Mouse (Mus musculus) liver, embryonic 14.5 days (tissue): ENCODE measurements at regions not wholly inside any gene's neighbourhood (a gene's known extent, or its start where the extent isn't known, plus 50 kb on each side); places are given as distances from the start of the nearest gene placed in this dataset.

ENCODE experiments used
- ATAC-seq: fragments of 200-750 bp; cut with Nextera tagmentation; 2 replicates; pipeline ENCODE4 v1.8.0; 2017; ENCODE audit warnings: moderate number of reproducible peaks, mild to moderate bottlenecking, moderate library complexity; ENCODE audit not compliant: insufficient read depth
- DNase-seq, 3 experiments: peaks; one replicate each; pipeline ENCODE4 v3.0.0-alpha.2; 2012 to 2013; ENCODE audit warnings: low read depth in 3 of 3, low spot score in 3 of 3
- H3K27ac ChIP-seq: fragments of 300-500 bp; sonication (generic); 2 replicates; pipeline ENCODE4 v1.5.1; 2014; ENCODE audit warnings: moderate library complexity, mild to moderate bottlenecking, control low read depth, inconsistent platforms
- H3K27me3 ChIP-seq: fragments of 300-500 bp; sonication (generic); 2 replicates; pipeline ENCODE4 v1.6.1; 2014; ENCODE audit warnings: mild to moderate bottlenecking, low read length, moderate library complexity; ENCODE audit not compliant: control insufficient read depth, insufficient read depth
- H3K36me3 ChIP-seq: fragments of 300-500 bp; sonication (generic); replicated peaks from 2 replicates; pipeline ENCODE4 v1.6.1; 2014; ENCODE audit warnings: low read depth; ENCODE audit not compliant: control insufficient read depth, insufficient read depth
- H3K4me1 ChIP-seq, 2 experiments: fragments of 200-500 bp in 1 of 2; fragments of 300-500 bp in 1 of 2; sonication (generic) in 1 of 2; replicated peaks; 2 replicates each; pipeline ENCODE4 v1.6.1; 2012 to 2014; ENCODE audit warnings: antibody characterized with exemption in 1 of 2, inconsistent platforms in 1 of 2, low read length in 1 of 2; ENCODE audit not compliant: control insufficient read depth in 2 of 2, insufficient read depth in 2 of 2
- H3K4me2 ChIP-seq: fragments of 300-500 bp; sonication (generic); 2 replicates; pipeline ENCODE4 v1.6.1; 2014; ENCODE audit warnings: low read depth, mild to moderate bottlenecking, control low read depth, moderate library complexity
- H3K4me3 ChIP-seq, 2 experiments: fragments of 200-500 bp in 1 of 2; fragments of 300-500 bp in 1 of 2; sonication (generic) in 1 of 2; 2 replicates each; pipeline ENCODE4 v1.5.1; 2012 to 2014; ENCODE audit warnings: low read depth in 2 of 2, low read length in 2 of 2, mild to moderate bottlenecking in 2 of 2, control low read depth in 1 of 2, inconsistent platforms in 1 of 2, moderate library complexity in 1 of 2; ENCODE audit not compliant: insufficient read depth in 1 of 2
- H3K9ac ChIP-seq: fragments of 300-500 bp; sonication (generic); replicated peaks from 2 replicates; pipeline ENCODE4 v1.6.1; 2014; ENCODE audit warnings: mild to moderate bottlenecking, control low read depth, moderate library complexity
- H3K9me3 ChIP-seq: fragments of 300-500 bp; sonication (generic); 2 replicates; pipeline ENCODE4 v1.6.1; 2016; ENCODE audit warnings: low read length, mixed read lengths; ENCODE audit not compliant: control insufficient read depth
- CTCF ChIP-seq: IDR thresholded peaks from 2 replicates; pipeline ENCODE4 v1.5.1; 2016; ENCODE audit warnings: antibody characterized with exemption, low read depth, control low read depth
- EP300 ChIP-seq: IDR thresholded peaks from 2 replicates; pipeline ENCODE4 v1.6.1; 2016; ENCODE audit warnings: antibody characterized with exemption, low read depth
- WGBS: fragments of 180-500 bp; shearing (Covaris S2); extraction: QIAGEN DNeasy Blood & Tissue Kit; methylation state at CpG from one replicate; pipeline ENCODE4 v1.1.7; 2014; ENCODE audit not compliant: insufficient replicate concordance; 5-methylcytosine and 5-hydroxymethylcytosine counted together

DNA sequence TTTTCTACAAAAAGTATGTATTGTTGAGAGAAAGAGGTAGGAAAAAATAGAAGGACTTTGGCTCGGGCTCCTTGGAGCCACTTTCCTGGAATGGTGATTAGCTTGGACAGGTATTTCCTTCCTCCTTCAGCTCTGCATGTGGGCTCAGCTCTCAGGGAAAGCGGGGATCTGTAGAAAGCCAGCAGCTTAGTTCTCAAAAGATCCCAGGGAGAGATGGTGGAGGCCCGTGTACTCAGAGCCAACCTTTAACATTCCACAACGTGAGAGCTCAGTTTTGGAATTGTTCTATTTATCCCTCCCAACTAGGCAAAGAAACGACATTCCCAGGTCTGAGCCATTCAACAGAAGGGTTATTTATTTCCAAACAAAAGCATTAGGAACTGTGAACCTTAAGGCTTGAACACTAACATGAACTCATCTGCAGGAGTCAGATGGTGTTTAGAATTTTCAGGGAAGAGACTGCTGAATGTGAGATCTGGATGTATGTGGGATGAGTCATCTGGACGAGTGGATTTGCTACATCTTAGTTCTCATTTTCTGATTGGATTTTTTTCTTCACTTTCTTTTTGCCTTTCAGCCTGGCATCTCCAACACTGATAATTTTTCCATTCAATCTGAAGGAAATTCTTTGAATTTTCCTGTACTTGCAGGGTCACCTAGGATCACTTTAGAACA is 428.6 kb upstream of the Tnp1 start:
- no peak overlapping the region for H3K4me3 ChIP-seq
- WGBS: 34% methylated on average over 6 of the region's 6 CpGs
- H3K36me3 ChIP-seq: no peaks in the 10 kb centered on the region
- no peak overlapping the region for H3K9ac ChIP-seq
- no peak for DNase-seq
- no peaks in the 10 kb centered on the region for H3K4me1 ChIP-seq
- H3K27ac ChIP-seq: no peak overlapping the region
- ATAC-seq: no peak
- no peak overlapping the region for H3K4me2 ChIP-seq
- TF ChIP-seq CTCF (no peak), EP300 (no peak)
- no peaks in the 10 kb centered on the region for H3K27me3 ChIP-seq
- no peaks in the 10 kb centered on the region for H3K9me3 ChIP-seq

DNA sequence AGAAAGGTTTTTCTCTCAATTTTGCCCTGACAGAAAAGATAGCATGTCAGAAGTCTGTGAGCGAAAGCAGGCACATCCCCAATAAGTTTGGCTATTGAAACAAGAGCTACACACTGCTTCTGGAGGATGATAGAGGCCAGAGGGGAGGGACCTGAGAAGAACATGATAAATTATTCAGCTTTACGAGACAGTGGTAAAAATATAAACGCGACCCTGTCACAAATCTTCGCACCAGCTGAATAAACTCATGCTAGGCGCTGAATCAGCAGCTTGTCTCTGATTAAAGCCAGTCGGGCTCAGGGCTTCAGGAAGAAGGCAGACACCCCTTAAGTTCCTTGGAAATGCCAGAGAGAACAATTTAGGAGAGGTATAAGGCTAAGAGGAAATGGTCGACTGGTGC is 422.7 kb upstream of the Tnp1 start:
- ATAC-seq (no peak), DNase-seq (no peak)
- no peak overlapping the region for H3K27ac ChIP-seq
- 57% methylated on average over 8 of the region's 8 CpGs for WGBS
- H3K4me2 ChIP-seq: no peak overlapping the region
- H3K36me3 ChIP-seq: no peaks in the 10 kb centered on the region
- no peaks in the 10 kb centered on the region for H3K27me3 ChIP-seq
- no peak overlapping the region for H3K9ac ChIP-seq
- TF ChIP-seq EP300: no peak
- no peak for TF ChIP-seq CTCF
- no peak overlapping the region for H3K4me3 ChIP-seq
- no peaks in the 10 kb centered on the region for H3K4me1 ChIP-seq
- H3K9me3 ChIP-seq: no peaks in the 10 kb centered on the region

DNA sequence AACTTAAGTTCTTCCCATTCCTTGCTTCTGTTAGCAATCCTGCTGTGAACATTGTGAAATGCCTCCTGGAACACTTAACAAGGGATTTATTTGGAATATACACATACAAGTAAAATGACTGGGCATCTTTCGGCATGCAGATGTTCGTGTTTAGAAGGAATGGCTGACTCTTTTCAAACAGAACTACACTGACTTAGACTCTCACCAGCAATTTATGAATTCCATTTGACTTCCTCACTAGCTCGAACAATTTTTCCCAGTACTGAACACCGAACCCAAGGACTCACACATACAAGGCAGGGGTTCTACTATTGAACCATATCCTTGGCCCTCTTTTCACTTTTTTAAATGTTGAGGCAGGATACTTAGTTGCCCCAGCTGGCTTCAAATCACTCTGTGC is 412.4 kb upstream of the Tnp1 start:
- no peak for TF ChIP-seq EP300
- no peak for TF ChIP-seq CTCF
- H3K4me3 ChIP-seq: no peak overlapping the region
- H3K27ac ChIP-seq: no peak overlapping the region
- H3K9me3 ChIP-seq: no peaks in the 10 kb centered on the region
- no peak overlapping the region for H3K9ac ChIP-seq
- ATAC-seq (no peak), DNase-seq (no peak)
- H3K36me3 ChIP-seq: no peaks in the 10 kb centered on the region
- no peak overlapping the region for H3K4me2 ChIP-seq
- no peaks in the 10 kb centered on the region for H3K27me3 ChIP-seq
- H3K4me1 ChIP-seq: no peaks in the 10 kb centered on the region
- WGBS: 67% methylated on average over 4 of the region's 4 CpGs

DNA sequence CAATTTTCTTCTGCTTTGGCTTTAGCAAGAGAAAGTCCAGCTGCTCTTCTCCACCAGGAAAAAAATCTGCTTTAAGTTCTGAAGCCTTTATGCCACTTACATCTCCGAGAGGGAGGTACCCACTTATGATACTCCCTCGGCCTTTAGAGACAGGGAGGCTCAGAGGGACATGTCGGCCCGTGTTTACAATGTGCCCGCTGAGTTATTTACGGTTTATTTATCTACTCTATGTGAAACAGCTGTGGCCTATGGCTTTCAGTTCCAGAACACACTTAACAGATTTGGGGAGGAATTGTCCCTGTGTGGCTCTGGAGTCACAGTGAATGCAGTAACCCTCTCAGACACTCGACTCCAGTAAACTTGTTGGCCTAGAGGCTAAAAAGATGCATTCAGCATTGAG is 409.3 kb upstream of the Tnp1 start:
- ATAC-seq: no peak
- H3K27me3 ChIP-seq: no peaks in the 10 kb centered on the region
- H3K27ac ChIP-seq: no peak overlapping the region
- H3K4me3 ChIP-seq: no peak overlapping the region
- no peaks in the 10 kb centered on the region for H3K9me3 ChIP-seq
- WGBS: 51% methylated on average over 7 of the region's 7 CpGs
- no peak for DNase-seq
- H3K4me1 ChIP-seq: no peaks in the 10 kb centered on the region
- H3K9ac ChIP-seq: no peak overlapping the region
- H3K4me2 ChIP-seq: no peak overlapping the region
- no peak for TF ChIP-seq CTCF
- H3K36me3 ChIP-seq: no peaks in the 10 kb centered on the region

DNA sequence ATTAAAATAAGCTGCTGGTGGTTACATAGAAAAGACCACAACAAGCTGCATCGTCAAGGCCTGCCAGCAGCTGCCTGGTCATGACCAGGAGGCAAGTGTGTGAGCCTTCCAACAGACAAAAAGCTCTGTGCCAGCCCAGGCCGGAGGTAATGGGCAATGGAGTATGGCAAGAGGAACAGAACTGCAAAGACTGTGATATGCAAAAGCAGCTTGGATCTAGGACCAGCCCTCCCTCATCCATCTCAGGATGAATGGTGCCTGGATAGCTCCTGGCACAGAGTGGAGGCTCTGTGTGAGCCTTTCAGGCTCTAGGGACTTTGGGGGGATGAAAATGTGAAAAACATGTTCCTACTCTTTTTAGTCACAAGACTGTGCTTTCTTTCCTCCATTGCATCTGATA is 402.5 kb upstream of the Tnp1 start:
- Histone ChIP-seq H3K27me3 (no peaks in the 10 kb centered on the region), H3K4me1 (no peaks in the 10 kb centered on the region), H3K4me2 (no peak overlapping the region), H3K4me3 (no peak overlapping the region), H3K36me3 (no peaks in the 10 kb centered on the region), H3K9ac (no peak overlapping the region), H3K27ac (no peak overlapping the region), H3K9me3 (no peaks in the 10 kb centered on the region)
- TF ChIP-seq CTCF (no peak), EP300 (no peak)
- ATAC-seq (no peak), DNase-seq (no peak)
- WGBS: 45% methylated on average over 2 of the region's 2 CpGs
